Mouse (Mus musculus) forelimb bud, embryonic 11.5 days (tissue): ENCODE results near the gene Psmd8.

ENCODE experiments used
- DNase-seq: peaks from one replicate; pipeline ENCODE4 v3.0.0-alpha.2; 2012; ENCODE audit warnings: low read depth, low spot score

The Psmd8 gene

GRCm38 (mm10) chr7:29134693-29135386 is 45.7 kb downstream of the Psmd8 start, which contains the start of gene Rasgrp4:
Gene Rasgrp4 (plus strand): TSS chr7:29134851.
- no peak for DNase-seq

DNA sequence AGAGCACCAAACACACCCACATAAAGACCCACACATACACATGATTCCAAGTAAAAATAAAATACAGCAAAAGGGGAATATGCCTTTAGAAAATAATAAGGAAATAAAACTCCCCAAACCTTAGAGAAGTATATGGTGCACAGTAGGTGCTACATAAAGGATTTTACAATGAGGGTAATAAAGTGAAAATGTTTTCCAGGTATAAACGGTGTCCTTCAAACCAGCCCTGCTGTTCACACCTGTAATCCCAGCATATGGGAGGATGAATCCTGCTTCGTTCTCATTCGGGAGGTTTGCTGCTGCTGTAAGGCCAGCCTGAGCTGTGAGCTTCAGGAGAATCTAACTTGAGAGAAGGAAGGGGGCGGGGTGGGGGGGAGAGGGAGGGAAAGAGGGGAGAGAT is 46.3 kb downstream of the Psmd8 start:
- DNase-seq = no peak

DNA sequence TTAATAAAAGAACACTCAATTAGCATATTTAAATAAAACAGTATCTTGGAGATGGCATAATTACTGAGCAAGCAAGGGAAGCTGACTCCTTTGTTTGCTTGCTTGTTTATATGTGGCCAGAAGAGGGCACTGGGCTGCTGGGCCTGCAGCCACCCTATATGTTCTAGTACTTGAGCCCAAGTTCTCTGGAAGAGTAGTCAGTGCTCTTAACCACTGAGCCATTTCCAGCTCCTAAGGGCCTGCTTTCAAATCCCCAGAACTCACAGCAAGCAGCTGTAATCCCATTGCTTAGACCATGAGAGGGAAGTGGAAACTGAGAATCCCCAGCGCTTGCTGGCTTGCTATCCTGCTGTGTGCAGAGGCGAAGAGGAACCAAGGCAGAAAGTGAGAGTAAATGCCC is 51.8 kb downstream of the Psmd8 start:
- DNase-seq = no peak

DNA sequence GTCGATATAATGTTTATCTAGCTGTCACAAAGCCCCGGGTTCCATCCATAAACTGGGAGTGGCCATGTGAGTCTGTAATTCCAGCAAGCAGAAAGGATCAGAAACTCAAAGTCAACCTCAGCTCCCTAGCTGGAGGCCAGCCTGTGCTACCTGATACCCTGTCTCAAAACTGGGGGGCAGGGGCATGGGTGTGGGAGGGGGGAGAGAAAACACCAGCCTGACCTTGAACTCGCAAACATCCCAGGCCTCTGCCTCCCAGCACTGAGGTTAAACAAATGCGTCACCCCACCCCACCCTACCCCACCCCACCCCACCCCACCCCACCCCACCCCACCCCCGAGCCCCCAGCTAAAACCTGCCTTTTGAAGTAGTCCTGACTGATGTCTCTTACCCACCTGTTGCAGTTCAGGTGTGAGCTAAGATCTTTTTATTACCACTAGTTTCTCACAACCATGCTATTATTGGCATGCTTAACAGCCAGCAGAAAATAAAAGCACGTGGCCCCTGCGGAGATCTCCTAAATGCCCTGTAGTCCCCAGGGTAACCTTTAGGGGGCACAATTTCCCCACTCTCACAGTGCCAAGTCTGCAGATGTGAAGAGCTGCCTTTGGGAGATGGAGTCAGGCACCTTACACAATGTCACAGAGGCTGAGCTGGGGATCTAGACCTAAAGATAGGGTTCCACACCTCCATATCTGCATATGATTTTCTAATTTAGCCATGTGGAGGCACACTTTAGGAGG is 54.2 kb downstream of the Psmd8 start:
- DNase-seq = peak; percentile 74

- peak; percentile 64 for DNase-seq
Measured at GRCm38 (mm10) chr7:29124970-29125369, 55.5 kb downstream of the Psmd8 start, which contains the start of gene Ryr1. Gene Ryr1 (minus strand): TSS chr7:29125179.
